15 mouse cellular contexts compared by ENCODE assay signal in the genomic region with DNA sequence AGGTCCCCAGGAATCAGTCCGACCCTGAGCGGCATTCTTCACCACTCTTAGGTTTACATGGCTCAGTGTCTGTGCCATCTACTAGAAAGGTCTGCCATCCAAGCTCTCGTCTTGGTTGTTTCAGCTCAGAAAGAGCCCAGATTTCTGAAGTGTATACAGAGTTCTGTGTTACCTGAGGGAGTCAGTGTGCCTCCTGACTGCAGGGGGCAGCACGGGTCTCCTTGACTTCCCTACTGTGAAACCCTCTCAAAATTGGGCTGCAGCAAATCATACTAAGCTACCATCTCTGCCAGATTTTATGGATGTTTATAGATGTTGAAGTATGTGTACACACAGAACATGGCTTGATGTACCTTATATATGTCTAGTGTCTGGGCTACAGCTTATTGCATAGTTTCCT. TPM values are rescaled to one million over a fixed set of nuclear protein-coding genes. Genes with fewer than 3 reads are reported as not detected.
DNase-seq lines count a peak whose midpoint lies in the region; ATAC-seq and TF ChIP-seq lines count a peak whose summit lies in the region.
"Had no signal": no experiment of that assay in that cellular context is flagged by ENCODE, and none has a peak within 500 bp of the region (broad histone marks: within the 10 kb centered on the region; RNA-seq: fewer than 3 reads in every experiment).

No protein-coding gene starts in this region.

- no peak overlapping the region for H3K9ac ChIP-seq in ES-Bruce4 (ENCODE audit: low read depth, poor library complexity, severe bottlenecking)
- H3K9ac ChIP-seq: embryonic facial prominence, embryonic 15.5 days; stomach, embryonic 15.5 days had no signal

- H3K36me3 ChIP-seq in ES-Bruce4 (ENCODE audit: control insufficient read depth, insufficient read depth, low read length, poor library complexity, severe bottlenecking) (peaks cover 20% of the 10 kb centered on the region), myocyte (ENCODE audit: control insufficient read depth, insufficient read depth) (peaks cover 38% of the 10 kb centered on the region)

- ATAC-seq in megakaryocyte-erythroid progenitor cell, adult 5-6 weeks (replicated peaks; ENCODE audit: low FRiP score, low TSS enrichment, poor library complexity, severe bottlenecking) = no peak
- ATAC-seq: forebrain, embryonic 16.5 days; inflammation-experienced regulatory T-cells, adult 6 months had no signal

- peak; percentile 11 for DNase-seq in embryo, embryonic 11 days
- no peak for DNase-seq in embryo, embryonic 9.5 days (ENCODE audit: extremely low spot score)
- no peak for DNase-seq in left cerebral cortex, adult 2 months (ENCODE audit: extremely low spot score in 1 of 2, low spot score in 2 of 2)
- no peak for DNase-seq in left cerebral cortex, adult 9 months (ENCODE audit: low spot score in 2 of 2)
- no peak for DNase-seq in cerebellum, postnatal 25 days
- DNase-seq: B cell, adult 2 months; cerebellum, adult 9-11 months; heart, adult 11 months had no signal

- intact Hi-C loops in left cerebral cortex, adult 2 months (cut with DNase I) = no loop called here

- no peak overlapping the region for H3K4me2 ChIP-seq in myocyte (ENCODE audit: low read depth)
- H3K4me2 ChIP-seq: embryonic facial prominence, embryonic 15.5 days; stomach, embryonic 15.5 days had no signal

- H3K4me1 ChIP-seq in ES-Bruce4 (ENCODE audit: control insufficient read depth, insufficient read depth, low read length) = no peaks in the 10 kb centered on the region
- H3K4me1 ChIP-seq: embryonic facial prominence, embryonic 15.5 days; stomach, embryonic 15.5 days had no signal

- no peaks in the 10 kb centered on the region for H3K79me2 ChIP-seq in myocyte (ENCODE audit: control insufficient read depth, insufficient read depth)

- H3K27me3 ChIP-seq in ES-Bruce4 (ENCODE audit: control insufficient read depth, insufficient read depth, low read length, poor library complexity, severe bottlenecking) (no peaks in the 10 kb centered on the region), myocyte (ENCODE audit: control insufficient read depth, insufficient read depth, insufficient read length) (no peaks in the 10 kb centered on the region)
- H3K27me3 ChIP-seq: embryonic facial prominence, embryonic 15.5 days; stomach, embryonic 15.5 days had no signal

- no peak for TF ChIP-seq EP300 in ES-Bruce4 (IDR thresholded peaks at IDR 0.05; ENCODE audit: insufficient read depth, low read depth, low read length)

- H3ac ChIP-seq in myocyte (ENCODE audit: control insufficient read depth, insufficient read length) = no peak overlapping the region

- no peaks in the 10 kb centered on the region for H3K9me3 ChIP-seq in ES-Bruce4 (replicated peaks; ENCODE audit: control insufficient read depth, insufficient read depth, low read length, poor library complexity, severe bottlenecking)
- H3K9me3 ChIP-seq: embryonic facial prominence, embryonic 15.5 days; stomach, embryonic 15.5 days had no signal

- TF ChIP-seq POLR2A in ES-Bruce4 (IDR thresholded peaks at IDR 0.05; ENCODE audit: insufficient read depth, low read length) = no peak
- no peak for TF ChIP-seq POLR2A in myocyte (IDR thresholded peaks at IDR 0.05; ENCODE audit: insufficient read length, low read depth)

- TF ChIP-seq CTCF in left cerebral cortex, adult 2 months (IDR thresholded peaks at IDR 0.05) = peak; percentile 35
- TF ChIP-seq CTCF in ES-Bruce4 (IDR thresholded peaks at IDR 0.05; ENCODE audit: low read depth, low read length) = peak; percentile 52

- no peak overlapping the region for H3K4me3 ChIP-seq in left cerebral cortex, adult 2 months
- H3K4me3 ChIP-seq in ES-Bruce4 (ENCODE audit: low read depth, low read length) (no peak overlapping the region), myocyte (no peak overlapping the region)
- H3K4me3 ChIP-seq: embryonic facial prominence, embryonic 15.5 days; stomach, embryonic 15.5 days had no signal

- no peak overlapping the region for H3K27ac ChIP-seq in left cerebral cortex, adult 2 months
- H3K27ac ChIP-seq in ES-Bruce4 (ENCODE audit: insufficient read depth, low read length) = no peak overlapping the region
- H3K27ac ChIP-seq: embryonic facial prominence, embryonic 15.5 days; stomach, embryonic 15.5 days had no signal

TF ChIP-seq in myocyte, 11 proteins besides CTCF, POLR2A, EP300 and RAD21:
- TF ChIP-seq TCF12 (IDR thresholded peaks at IDR 0.05; ENCODE audit: insufficient read depth, poor library complexity, severe bottlenecking) (no peak), POLR2AphosphoS2 (IDR thresholded peaks at IDR 0.05; ENCODE audit: insufficient read length, low read depth) (peak; percentile 27)
TF ChIP-seq in myocyte: peak in this region for 1.

RNA-seq across cellular contexts. Expression of a gene that starts 19.8 kb away (rescaled TPM):
- 10 to 100 TPM; 11.9 to 13.5 TPM for total RNA-seq in left cerebral cortex, adult 2 months (2021)
- polyA plus RNA-seq in ES-Bruce4 (2011; ENCODE audit: insufficient read depth, insufficient read length, low read depth, missing spikeins) (20.1 and 21.3 TPM in 2 replicates), myocyte (2012; fragmentation: generic; extraction: Trizol) (19.7 TPM)
- 11.1 and 26.6 TPM in 2 replicates for total RNA-seq in megakaryocyte-erythroid progenitor cell, adult 5-6 weeks (2014; fragmentation: Nextera tagmentation)
- 32.6 and 60.5 TPM in 2 replicates for total RNA-seq in megakaryocyte-erythroid progenitor cell, adult 5-6 weeks (2017)

RNA-seq across cellular contexts. Expression of a gene that starts 37.8 kb away (rescaled TPM):
- total RNA-seq in left cerebral cortex, adult 2 months (2021) = 10 to 100 TPM; 17.8 to 18.6 TPM
- polyA plus RNA-seq in ES-Bruce4 (2011; ENCODE audit: insufficient read depth, insufficient read length, low read depth, missing spikeins) (39.5 and 47.3 TPM in 2 replicates), myocyte (2012; fragmentation: generic; extraction: Trizol) (14.9 TPM)
- 27.6 and 33.4 TPM in 2 replicates for total RNA-seq in megakaryocyte-erythroid progenitor cell, adult 5-6 weeks (2014; fragmentation: Nextera tagmentation)
- 39.8 and 41.0 TPM in 2 replicates for total RNA-seq in megakaryocyte-erythroid progenitor cell, adult 5-6 weeks (2017)

RNA-seq across cellular contexts. Expression of a gene that starts 37.9 kb away (rescaled TPM):
- 10 to 100 TPM; 47.4 to 49.5 TPM for total RNA-seq in left cerebral cortex, adult 2 months (2021)
- polyA plus RNA-seq in ES-Bruce4 (2011; ENCODE audit: insufficient read depth, insufficient read length, low read depth, missing spikeins) = 99.6 and 101 TPM in 2 replicates
- polyA plus RNA-seq in myocyte (2012; fragmentation: generic; extraction: Trizol) = 62.0 TPM
- total RNA-seq in megakaryocyte-erythroid progenitor cell, adult 5-6 weeks (2014; fragmentation: Nextera tagmentation) = 88.8 and 101 TPM in 2 replicates
- total RNA-seq in megakaryocyte-erythroid progenitor cell, adult 5-6 weeks (2017) = 108 and 126 TPM in 2 replicates
